Mouse (Mus musculus) C2C12 (cell line): Measurements from ENCODE around the gene Fam169a.

Experiments
- CTCF ChIP-seq: IDR thresholded peaks from one replicate; pipeline ENCODE4 v1.5.1; 2011; ENCODE audit not compliant: control insufficient read depth, insufficient read depth, insufficient read length
- MAX ChIP-seq: IDR thresholded peaks from one replicate; pipeline ENCODE4 v1.6.1; 2011; ENCODE audit warnings: mild to moderate bottlenecking, control low read depth
- MYOD1 ChIP-seq: IDR thresholded peaks from one replicate; pipeline ENCODE4 v1.6.1; 2011; ENCODE audit warnings: low read depth; ENCODE audit not compliant: control insufficient read depth, insufficient read length
- USF1 ChIP-seq: IDR thresholded peaks from one replicate; pipeline ENCODE4 v1.6.1; 2011; ENCODE audit warnings: low read depth, mild to moderate bottlenecking, control low read depth, moderate library complexity

DNA sequence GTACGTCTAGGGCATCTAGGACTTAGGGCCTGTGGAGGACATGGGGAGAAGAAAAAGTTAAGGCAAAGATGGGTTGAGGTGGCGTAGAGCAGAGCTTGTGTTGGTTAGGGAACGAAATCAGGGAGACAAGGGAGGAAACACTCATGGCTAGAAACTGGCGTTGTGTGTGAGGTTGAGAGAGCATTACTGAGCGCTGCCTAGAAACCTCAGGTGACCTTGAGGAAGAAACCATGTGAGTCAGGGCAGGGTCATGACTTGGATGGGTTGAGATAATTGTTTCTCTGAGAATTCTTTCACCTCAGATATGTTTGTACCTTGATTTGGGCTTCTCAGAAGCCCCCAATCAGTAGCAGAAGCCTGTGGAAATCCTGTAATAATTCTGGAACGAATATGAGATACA is 20.3 kb downstream of the Fam169a start:
- TF ChIP-seq USF1 = no peak
- TF ChIP-seq CTCF = no peak
- no peak for TF ChIP-seq MYOD1
- TF ChIP-seq MAX = no peak
